Mouse (Mus musculus) retina, postnatal 1 day (tissue): Measurements from ENCODE around the gene Prdx6b.

ENCODE experiments used
- DNase-seq: peaks from one replicate; pipeline ENCODE4 v3.0.0-alpha.2; 2012

The Prdx6b gene

DNA sequence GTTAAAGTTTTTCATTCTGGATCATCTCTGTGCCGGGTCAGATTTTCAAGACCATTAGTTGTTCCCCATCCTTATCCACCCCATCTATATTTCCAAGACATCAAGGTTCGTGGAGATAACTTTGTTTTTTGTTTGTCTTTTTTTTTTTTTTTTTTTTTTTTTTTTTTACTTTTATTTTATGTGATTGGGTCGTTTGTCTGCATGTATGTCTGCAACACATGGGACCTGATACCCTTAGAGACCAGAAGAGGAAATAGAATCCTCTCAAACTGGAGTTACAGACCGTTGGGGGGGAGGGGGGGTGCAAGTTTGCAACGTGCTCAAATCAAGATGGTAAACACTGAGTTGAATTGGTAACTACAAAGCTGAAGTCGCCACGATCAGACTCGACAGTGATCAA, at the start of gene Prdx6b:
Gene Prdx6b (plus strand): TSS at position 301 of the 400 bp plus-strand sequence.
- DNase-seq, result no peak

DNA sequence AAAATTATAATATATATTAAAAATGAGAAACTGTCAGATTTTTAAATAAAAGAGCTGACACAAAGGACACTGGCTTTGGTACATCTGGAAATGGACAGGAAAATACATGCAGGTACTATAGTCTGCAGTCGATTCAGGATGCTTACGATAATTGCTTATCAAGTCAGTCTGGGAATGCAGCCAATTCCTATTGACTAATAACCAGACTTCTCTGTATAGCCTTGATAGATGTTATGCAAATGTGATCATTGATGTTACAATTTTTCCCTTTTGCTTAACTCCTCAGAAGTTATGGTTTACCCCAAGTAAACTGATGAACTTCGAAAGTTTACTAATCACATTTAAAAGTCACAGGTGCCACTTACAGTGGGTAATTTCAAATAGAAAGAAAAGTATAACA, 44.8 kb upstream of the Prdx6b start:
- no peak for DNase-seq

DNA sequence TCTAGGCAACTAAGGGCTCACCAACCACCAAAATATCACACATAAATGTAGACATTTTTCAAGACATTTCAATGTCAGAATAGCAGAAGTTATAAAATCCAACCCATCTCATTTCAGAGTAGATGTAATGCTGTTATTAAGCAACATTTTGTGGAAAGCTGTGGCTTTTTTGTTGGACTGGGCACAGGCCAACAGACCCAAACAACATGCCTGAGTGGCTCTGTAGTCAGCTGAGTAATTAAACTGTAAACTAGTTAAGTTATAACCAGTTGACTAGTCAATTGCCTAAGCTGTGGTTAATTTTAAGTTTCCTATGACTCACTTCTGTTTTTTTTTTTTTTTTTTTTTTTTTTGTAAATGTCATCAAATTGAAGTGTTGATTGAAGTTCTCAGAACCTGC, 44.4 kb upstream of the Prdx6b start:
- no peak for DNase-seq

DNA sequence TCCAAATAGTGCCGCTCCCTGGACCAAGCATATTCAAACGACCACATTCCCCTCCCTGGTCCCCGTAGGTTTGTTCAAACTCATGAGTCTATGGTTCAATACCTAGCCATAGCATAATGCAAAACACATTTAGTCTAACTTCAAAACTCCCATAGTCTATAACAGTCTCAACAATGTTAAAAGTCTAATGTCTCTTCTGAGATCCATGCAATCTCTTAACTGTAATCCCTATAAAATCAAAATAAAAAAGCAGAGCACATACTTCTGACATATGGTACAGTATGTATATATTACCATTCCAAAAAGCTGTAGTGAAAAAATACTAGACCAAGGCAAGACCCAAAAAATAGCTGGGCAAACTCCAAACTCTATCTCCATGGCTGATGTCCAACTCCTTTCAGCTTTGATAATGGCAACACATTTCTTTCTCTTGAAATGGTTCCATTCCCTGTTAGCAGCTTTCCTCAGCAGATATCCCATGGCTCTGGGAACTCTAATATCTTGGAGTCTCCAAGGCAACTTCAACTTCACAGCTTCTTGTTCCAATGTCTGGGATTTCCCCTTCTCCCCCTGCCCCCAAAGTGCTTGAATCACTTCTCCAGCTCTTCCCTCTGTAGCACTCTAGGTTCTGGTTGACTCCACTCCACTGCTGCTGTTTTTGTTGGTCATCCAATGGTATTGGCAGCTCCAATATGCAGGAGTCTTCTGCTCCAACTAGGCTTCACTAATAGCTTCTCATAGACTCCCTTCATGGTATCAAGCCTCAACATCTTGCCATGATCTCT, 32.2 kb upstream of the Prdx6b start:
- no peak for DNase-seq

DNA sequence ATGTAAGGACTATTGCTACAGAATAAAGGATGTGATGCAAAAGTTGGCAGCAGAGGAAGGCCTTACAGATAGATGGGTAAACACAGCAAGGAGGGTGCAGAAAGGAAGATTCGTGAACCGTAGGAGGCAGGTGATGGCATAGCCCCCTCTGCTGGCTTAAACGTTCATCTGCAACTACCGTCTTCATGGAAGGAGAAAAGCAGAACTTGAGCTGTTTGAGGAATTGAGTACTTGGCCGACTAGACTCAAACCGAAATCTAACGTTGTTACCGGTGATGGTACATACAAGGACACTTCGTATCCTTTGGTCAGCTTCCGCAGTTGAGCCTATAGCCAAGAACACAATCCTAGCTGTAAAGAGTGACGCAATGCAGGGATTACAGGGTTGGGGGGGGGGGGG, 25.4 kb upstream of the Prdx6b start:
- peak; percentile 79 for DNase-seq

DNA sequence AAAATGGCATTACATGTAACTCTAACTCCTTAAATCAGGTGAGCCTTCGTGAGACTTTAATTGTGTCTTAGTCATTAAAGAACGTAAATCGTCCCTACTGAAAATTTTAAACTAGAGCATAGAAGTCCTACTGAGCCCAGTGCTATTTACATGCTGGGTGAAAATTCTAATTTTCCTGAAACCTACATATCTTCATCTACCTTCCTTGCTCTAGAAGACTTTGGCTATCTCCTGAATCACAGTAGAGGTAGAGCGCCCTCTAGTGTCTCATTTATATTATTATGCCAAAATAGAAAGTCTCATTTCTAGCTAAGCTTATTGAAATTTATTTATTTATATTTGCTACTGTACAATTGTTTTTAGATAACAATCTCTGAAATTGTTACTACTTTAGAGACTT, 24.2 kb upstream of the Prdx6b start:
- peak; percentile 55 for DNase-seq

DNA sequence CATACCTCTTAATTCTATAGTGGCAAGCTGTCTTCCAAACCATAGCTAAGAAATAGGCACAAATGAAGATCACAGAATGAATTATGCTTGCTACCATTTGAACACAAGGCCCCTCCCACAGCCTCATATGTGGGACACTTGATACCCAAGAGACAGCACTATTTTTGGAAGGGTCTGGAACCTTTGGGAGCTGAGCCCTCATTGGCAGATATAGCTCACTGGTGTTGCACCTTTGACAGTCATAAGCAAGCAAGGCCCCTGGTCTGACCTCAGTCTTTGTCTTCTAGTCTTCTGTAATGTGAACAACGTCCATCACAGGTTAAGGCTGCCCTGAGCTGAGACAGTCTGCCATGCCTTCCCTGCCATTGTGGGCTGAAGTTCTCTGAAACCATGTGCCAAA, 20.8 kb upstream of the Prdx6b start:
- no peak for DNase-seq

DNA sequence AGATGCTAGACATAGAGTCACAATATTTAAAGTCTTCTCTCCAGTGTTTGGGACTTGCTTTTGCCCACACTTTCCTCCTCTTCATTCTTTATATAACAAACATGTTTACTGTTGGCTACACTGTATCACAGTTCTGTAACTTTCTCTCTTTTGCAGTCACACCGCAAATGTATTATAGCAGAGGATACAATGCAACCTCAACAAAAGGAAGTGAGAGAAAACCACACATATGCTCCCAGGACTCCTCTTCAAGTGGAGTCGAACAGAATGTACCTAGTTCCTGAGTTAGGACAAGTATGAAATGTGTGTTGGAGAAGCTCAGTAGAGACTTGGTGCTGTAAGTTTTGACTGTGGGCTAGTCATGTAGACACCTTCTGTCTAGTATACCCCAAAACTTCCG, 19.2 kb upstream of the Prdx6b start:
- no peak for DNase-seq

DNA sequence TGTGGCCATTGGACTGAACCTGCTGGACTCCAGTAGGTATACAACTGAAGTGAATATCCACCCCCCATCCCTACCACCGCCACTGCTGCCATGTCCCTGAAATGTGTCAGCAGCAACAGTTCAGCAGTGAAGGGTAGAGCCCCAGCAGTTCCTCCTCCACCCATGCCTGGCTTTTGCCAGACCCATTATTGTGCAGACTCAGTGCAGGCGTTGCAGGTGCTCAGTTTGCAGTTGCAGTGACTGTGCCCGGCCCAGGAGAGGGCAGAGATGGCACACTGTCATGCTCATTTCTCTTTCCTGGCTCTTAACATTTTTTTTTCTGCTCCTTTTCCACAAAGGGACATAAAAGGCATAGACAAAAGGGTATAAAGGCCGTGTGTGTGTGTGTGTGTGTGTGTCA, 18.5 kb upstream of the Prdx6b start:
- no peak for DNase-seq

DNA sequence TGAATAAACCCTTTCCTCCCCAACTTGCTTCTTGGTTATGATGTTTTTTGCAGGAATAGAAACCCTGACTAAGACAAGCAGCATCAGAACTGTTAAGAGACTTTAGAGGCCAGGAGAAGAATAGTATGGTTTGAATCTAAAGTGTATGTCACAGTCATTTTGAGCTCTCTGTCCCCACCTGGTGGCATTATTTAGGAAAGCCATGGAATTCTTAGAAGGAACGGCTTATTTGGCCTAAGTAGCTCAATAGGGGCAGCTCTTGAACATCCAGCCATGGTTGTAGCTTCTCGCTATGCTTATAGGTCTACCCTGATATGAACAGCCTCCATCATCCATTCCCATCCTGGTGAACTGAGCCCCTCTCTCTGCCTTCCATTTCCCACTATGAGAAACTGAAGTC, 17.1 kb upstream of the Prdx6b start:
- DNase-seq, result peak; percentile 67

DNA sequence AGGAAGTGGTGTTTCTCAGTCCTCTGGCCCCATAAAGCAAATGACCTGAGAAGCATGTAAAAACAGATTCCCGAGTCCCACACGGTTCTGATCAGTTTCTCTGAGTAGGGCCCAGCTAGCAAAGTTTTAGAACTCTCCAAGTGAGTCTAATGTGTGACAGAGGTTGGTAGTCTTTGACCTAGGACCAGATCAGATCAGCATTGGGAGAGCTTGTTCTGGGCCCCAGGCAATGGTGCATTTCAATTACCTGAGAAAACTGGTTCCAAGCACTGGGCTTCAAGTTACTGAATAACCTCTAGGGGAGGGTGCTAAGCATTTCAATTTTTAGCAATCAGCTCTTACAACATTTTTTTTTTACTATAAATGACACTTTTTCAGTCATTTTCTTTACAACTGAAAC, 10.1 kb upstream of the Prdx6b start:
- no peak for DNase-seq

DNA sequence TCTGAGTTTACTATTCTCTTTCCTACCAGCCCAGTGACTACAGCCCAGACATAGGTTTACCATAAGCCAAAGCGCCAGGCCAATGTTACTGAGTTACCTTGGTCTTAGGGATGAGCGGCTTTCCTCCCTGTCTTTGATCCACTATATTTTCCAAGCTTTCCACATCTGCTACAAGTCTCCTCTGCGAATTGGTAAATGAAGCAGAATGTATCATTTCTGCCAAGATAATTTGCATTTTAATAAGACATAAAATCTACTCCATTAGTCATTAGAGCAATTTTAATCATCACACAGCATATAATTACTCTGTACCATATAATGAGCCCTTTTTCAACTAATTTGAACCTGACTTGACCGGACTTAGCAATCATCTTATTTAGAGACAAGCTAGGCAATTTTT, 5.9 kb upstream of the Prdx6b start:
- DNase-seq, result peak; percentile 55

DNA sequence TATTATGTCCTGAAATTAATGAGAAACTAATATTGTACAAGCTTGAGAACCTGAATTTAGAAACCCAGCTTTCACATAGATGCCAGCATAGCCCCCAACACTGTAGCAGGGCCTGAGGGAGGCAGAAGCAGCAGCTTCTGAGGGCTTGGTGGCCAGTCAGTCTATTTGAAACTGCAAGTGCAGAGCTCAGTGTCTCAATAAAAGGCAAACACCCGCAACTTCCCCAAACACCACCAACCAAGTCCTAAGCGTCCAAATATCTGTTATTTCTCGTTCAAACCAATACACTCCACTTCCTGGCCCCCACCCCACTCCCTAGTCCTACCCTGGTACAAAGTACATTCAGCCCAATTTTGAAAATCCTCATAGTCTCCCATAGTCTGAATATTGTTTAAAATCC, 6.1 kb downstream of the Prdx6b start:
- no peak for DNase-seq

DNA sequence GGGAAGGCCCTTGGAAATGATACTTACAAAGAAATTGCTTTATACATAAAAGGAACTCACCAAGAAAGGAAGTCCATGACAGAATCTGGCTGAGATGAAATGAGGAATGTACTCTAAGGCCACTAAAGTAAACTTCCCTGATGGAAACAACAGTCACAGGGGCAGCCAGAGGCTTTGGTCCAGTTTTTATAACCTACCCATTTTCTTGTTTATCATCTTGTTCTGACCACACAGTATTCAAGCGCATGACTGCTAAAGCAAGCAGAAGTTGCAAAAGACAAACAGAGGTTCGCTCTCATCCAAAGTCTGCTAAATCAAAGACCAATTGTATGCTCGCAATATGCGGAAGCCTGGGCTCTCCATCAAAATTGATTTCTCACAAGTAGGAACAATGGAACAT, 8.5 kb downstream of the Prdx6b start:
- DNase-seq, result no peak

DNA sequence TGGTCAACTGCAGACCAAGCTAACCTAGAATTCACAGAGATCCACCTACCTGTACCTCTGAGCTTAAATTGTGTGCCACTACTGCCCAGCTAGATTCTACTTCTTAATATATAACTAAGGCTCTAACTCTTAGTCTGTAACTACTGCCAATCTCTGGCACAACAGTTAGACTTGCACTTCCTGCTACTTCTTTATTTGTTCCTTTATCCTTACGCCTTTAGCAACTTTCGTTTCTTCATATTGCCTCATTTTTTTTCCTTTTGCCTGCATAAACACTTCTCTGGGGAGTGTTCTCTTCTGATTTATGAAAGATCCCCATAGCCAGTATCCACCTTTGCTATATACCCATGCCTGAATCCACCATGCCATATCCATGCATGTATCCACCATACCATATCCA, 11.7 kb downstream of the Prdx6b start:
- DNase-seq, result no peak

DNA sequence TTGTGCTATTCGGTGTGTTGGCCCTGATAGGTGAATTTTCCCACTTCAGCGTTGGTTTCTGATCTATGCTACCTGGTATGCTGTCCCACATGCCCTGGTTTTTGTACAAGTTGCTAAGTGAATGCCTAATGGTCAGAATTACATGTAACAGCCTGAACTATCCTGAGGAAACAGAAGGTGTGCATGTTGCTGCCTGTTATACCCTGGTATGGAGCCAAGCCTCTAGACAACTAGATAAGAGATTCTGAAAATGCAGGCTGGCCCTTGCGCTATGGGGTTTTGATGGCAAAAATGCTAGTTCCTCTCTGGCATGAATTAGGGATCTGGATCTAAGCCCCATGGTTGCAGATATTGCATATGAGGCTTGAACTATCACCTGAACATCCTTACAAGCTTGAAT, 15.4 kb downstream of the Prdx6b start:
- no peak for DNase-seq

DNA sequence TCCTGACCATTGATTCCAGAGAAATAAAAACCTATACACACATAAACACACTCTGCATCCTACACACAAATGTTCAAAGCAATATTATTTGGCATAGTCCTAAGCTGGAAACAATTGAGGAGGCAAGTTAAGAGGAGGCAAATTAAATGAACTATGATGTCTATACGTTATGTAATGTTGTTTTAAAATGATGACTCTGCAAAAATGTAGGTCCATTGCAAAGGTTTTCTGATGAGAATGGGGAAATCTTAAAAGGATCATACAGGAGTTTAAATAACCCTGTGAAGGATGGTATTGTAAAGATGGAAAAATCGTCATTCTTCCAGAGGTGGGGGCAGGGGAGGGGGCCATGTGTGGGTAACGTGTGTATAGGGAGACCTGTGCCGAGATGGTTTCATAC, 17.5 kb downstream of the Prdx6b start:
- no peak for DNase-seq

DNA sequence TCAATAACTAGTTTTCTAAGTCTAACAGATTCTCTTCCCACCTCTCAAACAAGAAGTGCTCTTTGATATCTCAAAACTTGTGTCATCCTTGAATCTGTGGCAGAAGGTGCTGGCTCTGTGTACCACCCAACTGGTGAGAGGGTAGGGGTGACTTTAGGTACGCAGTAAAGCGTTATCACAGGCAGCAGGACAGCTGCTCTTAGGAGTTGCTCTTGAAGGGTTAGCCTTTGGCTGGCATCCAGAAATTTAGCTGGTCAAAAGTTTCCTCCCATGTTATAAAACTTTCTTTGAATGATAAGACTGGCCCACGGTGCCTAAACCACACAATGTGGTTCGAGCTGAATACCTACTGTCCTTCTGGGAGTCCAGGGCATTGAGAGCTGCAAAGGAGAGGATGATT, 18.5 kb downstream of the Prdx6b start:
- DNase-seq, result no peak

DNA sequence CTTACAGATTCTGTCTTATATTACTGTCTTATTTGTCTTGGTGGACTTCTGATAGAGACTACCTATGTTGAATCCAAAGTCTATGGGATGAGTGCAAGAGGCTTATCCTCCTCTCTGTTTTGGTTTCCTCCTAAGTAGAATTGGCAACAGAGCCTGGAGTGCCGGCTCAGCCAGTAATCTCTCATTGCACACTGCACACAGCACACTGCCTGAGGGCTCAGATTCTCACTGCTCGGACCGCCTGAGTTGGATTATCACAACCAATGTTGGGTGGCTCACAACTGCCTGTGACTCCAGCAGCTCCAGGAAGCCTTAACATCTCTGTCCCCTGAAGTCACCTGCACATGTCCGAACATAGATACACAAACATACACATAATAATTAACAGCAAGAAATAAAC, 19.1 kb downstream of the Prdx6b start:
- no peak for DNase-seq

DNA sequence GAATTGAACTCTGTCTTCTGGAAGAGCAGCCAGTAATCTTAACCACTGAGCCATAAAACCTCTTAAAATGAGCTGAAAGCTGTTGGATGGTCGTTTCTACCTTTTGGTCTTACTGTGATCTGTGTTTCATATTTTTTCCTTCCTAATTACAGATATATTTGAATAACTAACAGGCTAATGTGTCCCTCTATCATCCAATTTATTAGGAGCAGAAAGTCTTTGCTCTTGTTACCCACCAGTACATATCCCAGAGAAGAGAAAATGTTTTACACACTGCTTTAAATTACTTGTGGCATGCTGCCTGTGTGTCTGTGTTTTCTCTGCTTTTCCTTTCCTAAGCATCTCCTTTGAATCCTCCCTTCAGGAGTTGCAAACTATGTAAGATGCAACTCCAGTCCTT, 21.9 kb downstream of the Prdx6b start:
- DNase-seq, result no peak

DNA sequence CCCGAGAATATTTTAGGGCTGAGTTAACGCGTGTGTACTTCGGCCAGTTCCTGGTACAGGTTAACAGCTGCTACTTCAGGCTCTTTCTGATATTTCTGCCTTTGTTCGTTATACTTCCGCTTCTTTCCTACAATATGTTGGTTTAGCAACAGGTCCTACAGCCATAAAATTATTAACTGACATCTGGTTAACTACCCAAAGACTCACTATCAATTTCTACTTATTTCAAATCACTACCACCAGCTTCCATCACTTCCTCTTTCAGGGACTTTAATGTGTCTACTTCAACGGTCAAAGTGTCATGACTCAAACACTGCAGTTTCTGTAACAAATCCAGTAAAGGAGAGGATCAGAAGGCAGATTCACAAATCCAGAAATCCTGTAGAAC, 22.6 kb downstream of the Prdx6b start:
- DNase-seq, result no peak

DNA sequence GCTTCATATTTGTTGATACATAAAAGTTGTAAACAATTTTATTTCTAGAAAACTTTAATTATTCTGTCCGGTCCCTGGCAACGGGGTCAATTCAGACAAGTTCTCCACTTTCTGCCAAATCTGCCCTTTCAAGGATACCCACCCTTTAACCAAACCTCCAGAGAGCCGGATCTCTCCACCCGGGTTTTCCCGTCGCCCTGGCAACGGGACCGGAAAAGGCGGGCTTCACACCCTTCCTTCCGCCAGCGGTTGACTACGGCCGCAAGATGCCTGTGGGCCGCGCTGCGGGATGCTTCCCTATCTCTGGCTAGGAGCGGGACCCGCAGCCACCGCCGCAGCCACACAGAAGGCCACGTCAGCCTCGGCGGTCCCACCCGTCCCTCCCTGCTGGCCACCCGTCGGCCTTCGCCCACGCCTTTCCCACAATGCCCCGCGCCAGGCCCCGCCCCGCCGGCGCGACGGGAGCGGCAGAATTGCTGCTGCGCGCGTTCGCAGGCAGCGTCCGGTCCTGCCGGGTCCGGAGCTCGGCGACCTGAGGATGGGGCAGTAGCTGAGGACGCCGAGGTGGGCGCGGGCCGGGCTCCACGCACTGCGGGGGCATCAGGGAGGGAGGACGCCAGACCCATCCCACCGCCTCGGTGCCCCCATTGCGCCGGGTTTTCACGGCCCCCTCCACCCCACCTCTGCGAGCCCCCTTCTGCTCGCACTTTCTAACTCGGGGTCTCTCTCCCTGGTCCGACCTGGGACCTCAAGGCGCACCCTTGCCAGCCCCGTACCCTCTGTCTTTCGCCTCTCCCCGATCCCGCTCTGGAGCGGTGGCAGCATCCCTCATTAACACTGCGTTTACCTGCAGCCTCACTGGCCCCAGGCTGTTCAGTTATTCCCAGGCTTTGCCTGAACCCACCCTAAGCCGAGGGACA, 23.2 kb downstream of the Prdx6b start, which contains the start of gene Dnajc10:
Gene Dnajc10 (plus strand): TSS at position 225 of the 920 bp plus-strand sequence.
- DNase-seq, result peak; percentile 93

DNA sequence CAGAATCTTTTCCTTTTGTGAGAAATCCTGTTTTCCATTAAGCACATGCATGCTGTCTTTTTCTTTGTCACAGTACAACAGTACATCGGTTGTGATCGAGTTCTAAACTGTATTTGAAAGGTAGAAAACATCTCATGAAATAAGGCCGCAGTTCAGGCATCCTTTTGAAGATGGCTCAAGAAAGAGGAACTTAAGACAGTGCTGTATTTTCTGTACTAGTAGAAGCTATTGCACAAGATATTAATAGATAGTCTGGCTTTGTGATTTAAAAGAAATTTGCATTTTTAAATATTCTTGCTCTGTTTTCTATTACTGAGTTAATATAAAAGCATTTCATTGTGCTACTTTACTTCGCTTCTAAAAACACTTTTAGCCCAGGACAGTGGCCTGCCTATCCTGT, 30.6 kb downstream of the Prdx6b start:
- no peak for DNase-seq

DNA sequence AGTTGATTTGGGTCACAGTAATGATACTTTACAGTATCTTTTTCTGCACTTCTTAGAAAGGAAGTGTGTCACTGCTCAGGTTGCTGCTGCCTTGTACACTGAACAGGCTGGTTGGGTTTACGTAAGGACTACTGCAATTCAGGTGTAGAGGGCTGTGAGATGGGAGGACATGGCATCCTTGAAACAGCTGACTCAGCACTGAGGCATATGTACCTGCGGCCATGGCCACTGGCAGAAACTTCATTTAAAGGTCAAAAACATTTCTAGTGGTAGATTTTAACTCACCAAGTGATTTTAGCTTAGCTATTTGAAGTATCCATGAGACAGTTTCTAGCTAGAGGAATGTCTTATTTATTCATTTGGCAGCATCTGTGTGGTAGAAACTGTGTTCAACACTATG, 33.5 kb downstream of the Prdx6b start:
- no peak for DNase-seq
